Mouse (Mus musculus) naive thymus-derived CD4-positive, alpha-beta T cell, adult 2 months (primary cell): ENCODE data around the gene Itga2b.

Experiments used
- DNase-seq: peaks from one replicate; pipeline ENCODE4 v3.0.0-alpha.2; 2011; ENCODE audit warnings: low read depth

Gene Itga2b

DNA sequence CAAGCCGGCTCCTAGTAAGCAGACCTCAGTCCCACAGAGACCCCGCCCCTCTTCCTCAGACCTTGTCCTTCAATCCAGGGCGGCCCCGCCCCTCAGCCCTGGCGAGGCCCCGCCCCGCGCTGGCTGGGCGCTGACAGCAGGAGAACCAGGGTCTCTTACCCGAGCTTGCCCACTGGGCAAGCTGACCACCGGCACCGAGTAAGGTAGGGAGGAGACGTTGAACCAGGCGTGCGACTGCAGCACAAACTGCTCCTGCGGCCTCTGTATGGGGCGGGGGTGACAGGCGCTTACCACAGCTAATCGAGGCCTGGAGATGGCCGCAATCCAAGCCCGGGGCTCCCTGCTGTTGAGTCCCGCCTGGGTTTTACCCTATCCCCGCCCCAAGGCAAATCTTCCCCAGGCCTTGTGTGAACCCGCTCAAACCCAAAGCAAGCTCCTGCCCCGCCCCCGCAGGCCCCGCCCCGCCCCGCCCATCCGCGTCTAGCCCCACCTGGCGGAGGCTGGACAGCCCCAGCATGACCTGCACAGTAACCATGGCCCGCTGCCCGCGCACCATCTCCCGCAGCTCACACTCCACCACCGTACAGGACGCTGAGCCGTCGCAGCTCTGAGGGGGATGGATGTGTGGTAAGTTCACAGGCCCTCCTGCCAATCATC lies 14.1 kb downstream of the Itga2b start:
- peak; percentile 48 for DNase-seq

DNA sequence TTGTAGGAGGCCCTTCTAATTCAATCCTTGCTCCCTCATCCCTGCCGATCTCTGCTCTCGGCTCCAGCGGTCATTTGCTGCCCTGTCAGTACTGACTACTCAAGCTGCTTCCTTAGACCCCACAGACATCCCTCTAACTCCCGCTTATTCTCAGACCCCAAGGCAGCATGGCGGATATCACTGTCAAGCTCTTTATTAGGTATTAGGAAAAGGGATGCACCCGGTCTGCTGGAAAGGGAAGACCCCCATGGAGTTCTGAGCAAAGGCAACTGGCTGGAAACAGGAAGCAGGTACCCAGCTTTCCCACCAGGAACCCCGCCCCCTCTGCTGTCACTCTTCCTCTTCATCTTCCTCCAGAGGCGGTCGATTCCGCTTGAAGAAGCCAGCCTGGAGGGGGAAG lies 16.8 kb downstream of the Itga2b start:
- DNase-seq = no peak

DNA sequence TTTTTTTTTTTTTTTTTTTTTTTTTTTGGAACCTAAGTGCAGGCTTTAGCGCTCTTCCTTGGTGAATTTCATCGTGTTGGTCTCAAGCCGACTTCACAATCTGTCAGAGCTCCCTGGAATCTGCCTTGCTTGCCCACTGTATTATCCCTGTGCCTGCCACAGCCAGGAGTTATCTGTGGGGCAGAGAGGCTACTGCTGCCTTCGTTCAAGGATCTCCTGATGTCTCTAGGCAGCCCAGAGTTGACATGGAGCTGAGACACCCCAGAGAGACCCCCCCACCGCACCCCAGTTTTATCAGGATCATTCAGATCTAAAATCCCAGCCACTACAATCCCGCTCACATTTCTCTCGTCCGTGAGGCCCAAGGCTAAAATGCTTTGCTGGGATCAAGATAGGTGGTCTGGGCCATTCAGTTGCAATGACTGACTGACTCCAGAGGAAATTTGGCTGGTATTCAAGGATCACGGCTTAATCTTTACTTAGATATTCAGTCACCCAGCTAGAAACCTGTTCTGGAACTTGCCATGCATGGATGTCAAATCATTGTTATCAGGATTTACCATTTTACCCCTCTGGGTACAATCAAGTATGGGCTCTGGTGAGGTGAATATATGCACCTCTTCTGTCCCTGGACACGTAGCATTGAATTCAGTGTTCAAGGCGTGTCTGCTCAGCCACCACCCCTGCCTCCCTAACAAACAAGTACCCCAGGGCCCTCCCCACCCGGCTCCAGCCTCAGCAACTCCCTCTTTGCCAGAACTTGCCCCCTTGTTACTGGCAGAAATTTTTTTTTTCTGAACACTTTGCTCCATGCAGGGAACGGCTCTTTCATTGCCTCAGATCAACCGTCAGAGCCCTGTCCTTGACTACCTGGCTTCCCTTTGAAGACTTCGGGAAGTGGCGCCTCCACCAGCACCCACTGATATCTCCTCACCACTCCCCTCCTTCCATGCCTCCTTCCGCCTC lies 20.6 kb downstream of the Itga2b start:
- DNase-seq = no peak

DNA sequence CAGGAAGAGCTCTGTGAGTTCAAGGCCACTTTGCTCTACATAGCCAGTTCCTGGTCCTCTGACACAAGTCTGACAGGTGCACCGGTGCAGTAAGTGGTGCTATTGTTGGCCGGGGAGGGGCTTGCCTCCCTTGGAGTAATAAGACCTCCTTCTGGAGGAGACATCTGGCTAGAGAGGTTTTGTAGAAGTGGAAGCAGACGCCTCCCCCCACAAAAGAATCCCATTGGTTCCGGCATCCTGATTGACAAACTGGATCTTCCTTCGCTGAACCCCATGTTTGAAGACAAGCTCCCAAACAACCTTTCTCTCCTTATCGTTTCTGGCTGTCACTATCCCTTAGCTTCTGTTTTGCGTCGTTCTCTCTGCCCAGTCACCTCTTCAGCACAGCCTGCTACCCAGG lies 21.6 kb downstream of the Itga2b start:
- DNase-seq = peak; percentile 13

DNA sequence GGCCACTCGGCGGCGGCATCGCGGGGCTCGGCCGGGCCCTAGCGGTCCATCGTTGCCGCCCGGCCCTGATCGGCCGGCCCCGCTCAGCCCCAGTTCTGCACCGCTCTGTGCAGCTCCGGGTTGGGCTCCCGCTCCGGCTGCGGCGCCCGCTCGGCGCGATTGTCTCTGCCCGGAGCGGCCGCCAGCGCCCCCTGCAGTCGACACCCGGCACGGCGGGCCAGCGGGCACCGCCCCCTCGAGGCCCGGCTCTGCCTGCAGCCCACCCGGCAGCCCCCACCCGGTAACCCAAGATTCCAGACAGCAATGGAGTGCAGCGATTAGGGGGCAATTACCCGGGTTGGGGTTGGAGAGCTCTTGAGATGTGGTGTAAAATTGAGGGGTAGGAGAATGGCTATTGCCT lies 22.4 kb downstream of the Itga2b start, which contains the start of gene Fam171a2:
Fam171a2 (minus strand) TSS at position 186 of the 400 bp plus-strand sequence.
- DNase-seq = peak; percentile 79

DNA sequence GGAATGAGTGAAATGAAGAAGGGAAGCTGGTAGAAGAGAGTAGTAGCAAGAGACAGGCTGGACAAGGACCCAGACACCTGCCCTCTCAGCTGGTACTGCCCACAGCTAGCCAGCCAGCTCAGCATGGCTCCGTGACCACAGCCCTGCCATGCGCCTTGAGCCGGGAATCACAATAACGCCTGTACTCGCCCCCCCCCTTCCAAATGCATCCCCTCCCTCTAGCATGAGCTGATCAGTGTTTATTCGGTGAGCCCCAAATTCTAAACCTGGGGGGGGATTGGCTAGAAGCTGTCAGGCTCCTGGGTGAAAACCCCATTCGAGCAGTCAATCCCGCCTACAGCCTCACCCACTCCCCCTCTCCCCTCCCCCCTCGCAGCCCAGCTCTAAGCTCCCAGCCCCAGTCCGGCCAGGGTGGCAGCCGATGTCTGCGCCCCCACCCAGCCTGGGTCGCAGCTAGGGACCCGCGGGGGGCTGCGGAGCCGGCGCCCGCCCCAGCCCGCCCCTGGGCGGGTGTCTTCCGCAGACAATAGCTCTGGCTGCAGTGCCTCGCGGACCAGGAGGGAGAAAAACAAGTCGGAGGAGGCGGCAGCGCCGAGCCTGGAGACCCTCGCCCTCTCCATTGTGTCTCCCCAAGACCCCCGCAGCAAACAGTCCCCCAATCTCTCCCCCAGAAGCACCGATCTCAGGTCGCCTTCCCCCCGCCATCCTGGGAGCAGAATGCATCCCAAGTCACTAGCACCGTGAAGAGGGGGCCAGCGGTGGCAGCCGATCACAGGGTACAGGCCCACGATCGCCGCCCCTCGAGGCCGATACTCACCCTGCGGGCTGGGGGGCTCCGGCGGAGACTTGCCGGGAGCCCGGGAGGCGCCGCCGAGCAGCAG lies 23.1 kb downstream of the Itga2b start:
- peak; percentile 40 for DNase-seq

DNA sequence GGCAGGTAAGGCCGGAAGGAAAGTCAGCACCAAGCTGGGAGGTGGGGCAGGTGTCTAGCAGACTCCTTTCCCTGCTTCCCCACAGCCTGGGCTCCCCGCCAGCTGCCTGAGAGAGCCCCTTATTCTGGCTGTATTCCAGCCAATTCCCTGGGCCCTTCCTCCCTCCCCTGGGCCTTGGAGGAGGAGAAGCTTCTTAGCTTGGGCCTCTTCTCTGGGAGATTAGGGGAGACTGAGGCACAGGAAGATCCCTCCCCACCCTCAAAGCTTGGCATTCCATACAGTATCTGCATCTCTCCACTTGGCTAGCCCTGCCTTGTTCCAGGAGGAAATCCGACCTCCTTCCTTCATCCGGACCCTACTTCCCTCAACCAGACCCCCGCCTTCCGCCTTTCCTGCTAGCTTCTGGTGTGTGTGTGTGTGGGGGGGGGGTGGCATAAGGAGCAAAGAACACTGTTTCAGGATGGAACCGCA lies 24.0 kb downstream of the Itga2b start:
- DNase-seq = no peak

DNA sequence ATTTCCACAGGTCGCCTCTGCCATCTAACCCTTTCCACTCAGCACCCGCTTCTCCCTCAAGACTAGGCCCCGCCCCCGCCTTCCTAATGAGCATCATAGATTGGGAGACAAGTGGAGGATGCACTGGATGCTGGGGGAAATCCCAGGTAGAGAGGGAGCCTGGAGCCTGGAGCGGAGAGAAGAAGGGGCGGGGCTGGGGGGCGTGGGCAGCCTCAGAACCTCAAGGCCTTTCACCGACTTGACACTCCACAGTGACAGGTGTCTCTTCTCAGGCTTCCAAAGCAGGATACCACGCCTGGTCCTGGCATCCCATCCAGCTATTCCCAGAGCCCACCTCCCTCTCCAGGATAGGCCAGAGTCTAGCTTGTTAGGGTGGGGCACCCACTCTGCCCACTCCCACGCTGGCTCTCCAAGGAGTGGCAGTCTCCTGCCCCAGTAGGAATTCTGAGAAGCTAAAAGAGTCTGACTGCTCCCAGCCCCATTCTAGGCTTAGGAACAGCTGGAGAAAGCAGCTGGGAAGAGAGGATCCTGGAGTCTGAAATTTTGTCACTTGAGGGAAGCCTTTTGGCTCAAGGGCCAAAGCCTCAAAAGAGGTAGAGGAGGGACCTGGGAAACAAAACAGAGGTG lies 24.5 kb downstream of the Itga2b start:
- no peak for DNase-seq

DNA sequence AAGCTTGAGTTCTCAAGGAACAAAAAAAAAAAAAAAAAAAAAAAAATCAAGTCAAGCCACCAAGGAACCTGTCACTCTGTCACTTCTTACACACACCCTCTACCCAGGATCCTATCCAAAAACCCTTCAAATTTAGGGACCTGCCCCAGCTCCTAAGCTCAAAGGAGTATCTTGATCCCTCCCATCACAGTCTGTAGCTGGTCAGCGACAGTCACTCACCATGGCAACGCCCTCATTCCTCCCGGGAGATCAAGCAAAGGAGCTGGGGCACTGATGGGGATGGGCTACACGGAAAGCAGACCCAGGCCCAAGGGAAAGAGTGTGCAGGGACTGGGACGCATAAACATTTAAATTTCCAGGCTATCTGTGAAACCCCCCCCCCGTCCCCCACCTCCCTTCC lies 25.1 kb downstream of the Itga2b start:
- no peak for DNase-seq

DNA sequence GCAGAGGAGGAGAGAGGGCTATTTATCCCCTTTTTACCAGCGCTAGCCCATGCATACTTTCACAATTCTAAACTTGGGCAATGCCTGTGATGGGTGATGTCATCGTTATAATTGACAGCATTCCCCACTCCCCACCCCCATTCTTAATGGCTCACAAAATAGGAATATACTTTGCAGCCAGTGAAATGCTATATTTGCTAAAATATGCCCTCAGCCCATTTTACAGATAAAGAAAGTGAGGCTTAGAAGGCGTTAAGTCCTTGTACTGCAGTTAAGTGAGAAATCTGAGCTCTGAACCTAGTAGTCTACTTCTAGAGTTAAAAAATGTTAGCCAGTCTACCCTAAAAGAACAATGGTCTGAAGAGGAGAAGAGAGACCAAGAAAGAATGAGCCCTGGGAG lies 25.6 kb downstream of the Itga2b start:
- no peak for DNase-seq

DNA sequence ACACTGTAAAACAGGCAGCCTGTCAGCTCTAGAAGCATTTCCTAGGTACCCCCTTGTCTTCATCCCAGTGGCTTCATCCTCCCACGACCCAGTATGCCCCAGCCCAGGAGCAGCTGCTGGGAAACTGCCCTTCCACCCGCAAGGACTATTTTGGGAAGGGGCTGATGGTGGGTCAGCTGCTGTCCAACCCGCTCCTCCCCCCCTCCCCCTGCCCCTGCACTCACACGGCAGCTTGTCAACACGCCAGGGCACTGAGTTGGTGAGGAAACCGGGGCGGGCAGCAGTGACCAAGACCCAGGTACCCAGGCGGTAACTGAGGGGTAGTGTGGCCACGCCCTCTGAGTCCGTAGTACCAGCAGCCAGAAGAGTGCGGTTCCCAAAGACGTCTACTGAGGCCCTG lies 26.2 kb downstream of the Itga2b start:
- no peak for DNase-seq

DNA sequence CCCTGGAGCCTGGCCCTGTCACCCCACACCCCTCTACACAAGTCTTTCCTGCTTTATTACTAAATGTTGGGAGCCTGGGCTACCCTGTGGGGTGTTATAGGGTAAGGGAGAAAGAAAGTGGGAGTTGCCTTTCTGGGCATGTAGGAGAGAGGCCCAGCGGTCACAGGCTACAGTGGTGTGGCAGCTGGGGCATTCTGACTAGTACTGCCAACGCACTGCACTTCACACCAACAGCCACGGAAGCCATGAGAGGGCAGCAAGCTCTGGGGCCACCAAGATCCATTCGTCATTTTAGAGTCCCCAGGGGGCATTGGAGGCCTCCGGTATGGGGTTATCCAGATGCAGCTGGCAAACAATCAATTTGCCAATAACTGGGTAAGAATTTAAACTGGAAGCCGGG lies 27.8 kb downstream of the Itga2b start:
- DNase-seq = no peak

DNA sequence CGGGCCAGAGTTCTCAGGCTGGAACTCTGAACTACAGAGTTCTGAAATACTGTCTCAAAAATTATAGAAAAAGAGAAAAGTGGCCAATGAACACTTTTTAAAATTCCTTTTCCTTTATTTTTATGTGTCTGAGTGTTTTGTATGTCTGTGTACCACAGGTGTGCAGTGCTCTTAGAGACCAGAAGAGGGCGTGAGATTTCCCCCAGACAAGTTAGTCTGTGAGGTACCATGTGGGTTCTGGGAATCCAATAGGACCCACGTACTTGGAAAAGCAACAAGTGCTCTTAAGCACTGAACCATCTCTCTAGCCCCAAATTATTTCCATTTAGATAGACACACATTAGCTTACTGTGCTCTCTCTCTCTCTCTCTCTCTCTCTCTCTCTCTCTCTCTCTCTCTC lies 28.5 kb downstream of the Itga2b start:
- no peak for DNase-seq

DNA sequence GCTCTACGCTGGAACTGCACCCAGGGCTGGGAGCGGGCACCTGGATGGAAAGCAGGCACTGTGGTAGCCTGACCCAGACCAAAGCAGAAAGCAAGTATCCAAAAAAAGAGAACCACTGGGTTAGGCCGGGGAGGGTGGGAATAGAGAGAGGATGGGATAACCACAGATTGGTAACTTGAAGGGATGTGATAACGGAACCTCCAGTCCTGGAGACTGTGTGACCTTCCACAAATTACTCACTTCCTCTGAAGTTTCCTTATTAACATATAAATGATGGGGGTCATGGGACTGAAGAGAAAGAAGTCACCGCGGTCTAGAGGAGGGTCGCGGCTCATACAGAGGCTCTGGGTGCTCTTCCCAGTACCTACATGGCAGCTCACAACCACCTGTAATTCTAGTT lies 29.7 kb downstream of the Itga2b start:
- DNase-seq = no peak

DNA sequence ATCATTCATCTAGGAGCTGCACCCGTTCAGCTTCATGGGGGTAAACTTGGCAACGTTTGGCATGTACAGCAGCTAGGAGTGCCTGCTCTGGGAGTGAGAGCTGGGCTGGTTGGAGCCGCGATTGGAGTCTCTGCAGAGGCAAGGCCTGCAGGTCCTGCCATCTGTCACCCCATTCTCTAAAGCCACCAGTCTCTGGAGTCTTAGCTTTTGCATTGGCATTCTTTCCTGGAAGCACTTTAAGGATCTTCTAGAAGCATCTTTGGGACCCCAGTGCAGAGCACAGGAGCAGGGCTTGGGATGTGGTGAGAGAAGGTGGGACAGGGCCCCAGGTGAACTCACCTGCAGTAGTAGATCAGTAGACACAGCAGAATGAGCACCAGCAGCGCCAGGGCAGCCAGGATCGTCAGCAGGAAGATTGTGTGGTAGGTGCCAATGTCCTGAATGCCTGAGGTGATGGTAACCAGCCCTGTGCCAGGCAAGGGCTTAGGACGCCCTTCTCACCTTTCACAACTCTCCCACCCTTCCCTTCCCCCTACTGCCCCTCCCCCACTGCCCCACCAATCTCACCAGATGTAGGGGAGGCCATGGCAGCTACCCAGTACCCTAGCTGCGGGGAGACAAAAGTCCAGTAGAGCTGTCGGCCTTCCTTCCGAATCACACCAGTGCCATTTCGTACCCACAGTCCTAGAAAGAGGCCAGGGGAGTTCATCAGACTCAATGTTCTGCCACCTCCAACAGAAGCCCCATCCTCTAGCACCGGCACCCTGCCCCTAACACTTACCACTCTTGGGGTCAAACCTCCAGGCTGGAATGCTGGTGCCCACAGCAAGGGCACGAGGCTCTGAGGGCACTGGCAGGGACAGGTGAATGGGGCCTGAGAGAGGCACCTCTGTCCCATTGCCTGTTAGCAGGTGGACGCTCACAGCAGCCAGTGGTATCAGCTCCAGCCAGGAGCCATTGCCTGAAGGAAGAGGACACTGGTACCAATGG lies 30.5 kb downstream of the Itga2b start:
- DNase-seq = no peak

DNA sequence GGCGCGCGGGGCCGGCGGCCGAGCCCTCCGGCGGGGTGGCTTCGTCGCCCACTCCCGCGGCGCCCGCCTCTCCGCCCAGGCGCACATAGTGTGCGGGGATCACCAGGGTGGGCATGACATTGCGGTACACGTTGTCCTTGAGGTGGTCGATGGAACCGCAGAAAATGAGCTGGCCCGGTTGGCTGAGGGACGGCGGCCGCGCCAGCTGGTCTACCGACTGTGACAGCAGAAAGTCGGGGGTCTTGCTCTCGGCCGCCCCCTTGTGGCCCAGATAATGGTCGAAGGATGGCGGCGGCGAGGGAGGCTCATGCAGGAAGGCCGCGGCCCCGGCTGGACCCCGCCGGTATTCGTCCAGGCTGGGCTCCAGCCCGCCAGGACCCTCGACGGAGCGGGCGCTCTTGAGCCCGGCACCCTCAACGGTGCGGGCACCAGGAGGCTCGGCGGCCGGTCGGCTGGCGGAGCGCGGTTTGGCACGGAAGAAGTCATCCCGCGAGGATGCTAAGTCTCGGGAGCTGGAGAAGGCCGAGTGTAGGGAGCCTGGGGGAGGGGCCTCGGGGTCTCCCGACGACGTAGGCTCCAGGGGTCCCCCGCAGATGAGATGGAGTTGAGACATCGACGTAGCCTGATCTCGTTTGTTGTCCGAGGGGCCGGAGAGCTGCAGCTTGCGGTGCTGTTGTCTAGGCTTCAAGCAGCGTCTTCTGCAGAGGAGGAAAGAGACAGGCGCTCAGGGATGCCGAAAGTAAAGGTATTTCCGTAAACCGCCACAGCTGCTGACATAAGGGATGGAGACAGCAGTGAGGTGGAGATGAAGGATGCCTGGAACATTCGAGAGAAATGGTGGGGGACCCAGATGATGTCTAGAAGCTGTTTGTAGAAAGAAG lies 31.5 kb downstream of the Itga2b start:
- DNase-seq = peak; percentile 72

DNA sequence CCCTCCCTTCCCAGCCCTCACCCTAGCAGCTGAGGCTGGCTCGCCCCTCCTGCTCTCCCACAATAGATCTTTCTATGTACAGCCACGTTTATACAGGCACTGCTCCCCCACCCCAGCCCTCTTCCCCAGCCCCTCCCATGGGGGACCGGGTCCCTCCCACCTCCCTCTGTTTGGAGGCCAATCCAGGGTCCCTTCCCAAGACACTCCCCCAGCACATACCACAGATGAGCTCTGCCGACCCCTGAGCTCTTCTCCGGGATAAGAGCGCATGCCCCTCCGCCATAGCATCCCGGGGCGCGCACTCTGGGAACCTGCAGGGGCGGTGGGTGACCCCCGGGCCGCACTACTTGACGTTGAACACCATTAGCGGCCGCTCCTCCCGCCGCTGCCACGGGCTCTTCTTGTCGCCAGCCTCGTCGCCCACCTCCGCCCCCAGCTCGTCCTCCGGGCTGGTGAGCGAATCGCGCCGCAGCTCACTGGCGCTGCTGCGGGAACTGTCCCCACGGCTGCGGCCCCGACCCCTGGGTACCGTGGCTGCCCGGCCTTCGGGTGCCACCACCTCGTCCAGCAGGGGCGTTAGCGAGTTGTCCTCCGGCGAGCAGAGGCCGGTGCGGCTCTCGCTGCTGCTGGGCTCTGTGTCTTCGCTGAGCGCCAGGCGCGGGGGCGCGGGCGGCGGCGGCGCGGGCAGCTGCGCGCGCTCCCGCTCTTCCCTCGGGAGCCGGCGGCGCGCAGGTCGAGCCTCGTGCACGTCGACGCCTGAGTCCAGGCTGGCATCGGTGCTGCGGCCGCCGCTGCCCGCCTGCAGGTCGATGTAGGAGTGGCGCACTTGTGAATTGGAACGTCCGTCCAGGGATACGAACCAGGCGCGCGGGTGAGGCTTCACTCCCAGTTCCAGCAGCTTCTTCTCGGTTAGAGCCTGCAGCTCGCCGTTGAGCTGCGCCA lies 32.5 kb downstream of the Itga2b start:
- peak; percentile 32 for DNase-seq

DNA sequence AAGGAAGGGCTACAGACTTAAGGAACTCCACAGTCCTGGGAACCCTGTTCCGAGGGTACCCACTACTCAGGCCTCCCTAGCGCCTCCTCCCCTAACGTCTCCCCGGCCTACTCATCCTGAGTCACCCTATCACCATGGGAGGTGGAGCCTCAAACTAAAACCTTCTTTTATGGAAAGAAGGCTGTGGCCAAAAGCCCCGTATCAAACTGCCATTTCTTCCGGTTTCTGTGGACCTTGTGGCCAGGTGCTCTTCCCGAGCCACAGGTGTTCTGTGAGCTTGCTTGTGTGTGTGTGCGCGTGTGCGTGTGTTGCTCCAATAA lies 33.5 kb downstream of the Itga2b start:
- no peak for DNase-seq
